Mouse (Mus musculus) WW6 (cell line): Measurements from ENCODE around the gene Smurf1.
A peak's percentile ranks its signal among the peaks of the same experiment; 100 is the strongest.

ENCODE experiments used
- DNase-seq: peaks from one replicate; pipeline ENCODE4 v3.0.0-alpha.2; 2013; ENCODE audit warnings: low read depth, low spot score

The Smurf1 gene

DNA sequence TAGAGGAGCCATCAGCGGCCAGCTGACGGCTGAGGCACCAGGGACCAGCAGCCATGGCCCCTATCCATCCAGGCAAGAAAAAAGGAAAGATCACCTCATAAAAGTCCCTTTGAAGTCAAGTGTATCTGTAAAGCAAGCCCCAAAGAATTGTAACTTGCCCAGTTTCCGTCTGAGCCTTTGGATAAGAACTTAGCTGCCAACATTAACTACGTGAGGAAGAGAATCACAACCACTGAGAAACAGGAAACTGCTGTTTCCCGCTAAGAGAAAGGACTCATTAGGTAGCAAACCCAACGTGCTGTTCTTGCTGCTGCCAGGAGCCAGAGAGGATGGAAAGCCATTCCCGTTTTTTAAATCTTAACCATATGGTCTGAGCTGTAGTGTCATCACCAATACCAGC, 94.9 kb downstream of the Smurf1 start:
- DNase-seq: no peak

DNA sequence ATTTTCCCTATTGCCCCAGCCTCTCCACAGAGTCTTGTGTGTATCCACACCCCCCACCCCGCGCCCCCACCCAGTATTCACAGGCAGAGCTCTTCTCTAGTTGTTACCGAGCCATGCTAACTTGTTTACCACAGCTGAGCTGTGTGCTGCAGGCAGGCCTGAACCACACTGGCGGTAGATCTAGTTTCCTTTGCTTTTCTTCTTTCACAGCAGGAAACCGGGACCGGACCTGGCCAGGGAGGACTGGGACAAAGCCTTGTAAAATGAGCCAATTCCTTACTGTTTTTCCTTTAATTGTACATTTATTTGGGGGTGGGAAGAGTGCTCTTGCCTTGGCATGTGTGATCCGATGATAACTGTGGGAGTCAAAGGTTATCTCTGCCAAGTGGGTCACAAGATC, 96.2 kb downstream of the Smurf1 start:
- no peak for DNase-seq

DNA sequence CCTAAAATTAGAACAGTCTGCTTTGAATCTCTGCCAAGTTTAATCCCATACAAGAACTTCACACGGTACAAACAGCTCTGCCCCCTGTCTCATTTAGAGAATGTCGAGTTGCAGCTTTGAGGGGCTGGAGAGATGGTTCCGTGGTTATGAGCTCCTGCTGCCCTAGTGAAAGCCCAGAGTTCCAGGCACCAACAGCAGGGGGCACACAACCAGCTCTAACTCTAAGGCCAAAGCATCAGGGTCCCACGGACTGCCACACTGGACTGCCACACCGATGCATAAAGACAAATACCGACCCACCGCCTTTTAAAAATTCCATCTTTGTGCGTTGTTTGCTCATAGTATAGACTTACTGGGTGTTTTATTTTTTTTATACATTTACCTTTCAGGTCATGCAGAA, 98.7 kb downstream of the Smurf1 start:
- DNase-seq: no peak

DNA sequence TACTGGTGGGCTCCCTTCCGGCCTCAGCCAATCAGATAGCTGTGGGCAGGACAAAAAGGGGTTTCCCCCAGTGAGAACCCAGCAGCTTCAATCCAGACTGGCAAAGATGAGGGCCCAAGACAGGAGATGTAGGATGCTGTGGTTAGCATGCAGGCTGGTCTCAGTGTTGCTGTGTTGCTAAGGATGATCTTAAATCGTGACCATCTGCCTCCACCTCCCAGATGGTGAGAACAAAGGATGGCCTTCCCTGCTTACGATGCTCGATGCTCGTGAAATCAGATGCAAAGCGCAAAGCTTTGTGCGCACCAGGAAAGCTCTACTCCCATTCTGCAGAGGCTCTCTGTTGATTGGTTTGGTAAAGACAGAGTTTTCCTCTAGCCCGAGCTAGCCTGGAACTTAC, 104.7 kb downstream of the Smurf1 start:
- no peak for DNase-seq

DNA sequence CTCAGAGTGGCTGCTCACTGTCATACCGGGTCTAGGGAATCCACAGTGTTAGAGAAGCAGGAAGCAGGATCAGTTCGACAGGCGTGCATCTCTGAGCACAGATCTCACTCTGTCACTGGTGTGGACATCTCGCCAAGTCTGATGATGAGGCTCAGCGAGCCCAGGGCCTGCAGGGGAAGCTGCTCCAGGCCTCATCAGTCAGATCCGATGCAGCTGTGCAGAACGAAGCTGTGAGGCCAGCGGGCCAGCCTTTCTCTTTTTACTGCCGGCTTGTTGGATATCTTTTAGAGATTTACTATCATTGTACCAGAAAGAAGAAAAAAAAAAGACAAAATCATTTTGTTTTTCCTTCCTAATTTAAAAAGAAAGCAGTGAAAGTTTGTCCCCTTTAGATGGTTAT, 106.4 kb downstream of the Smurf1 start:
- DNase-seq: no peak

DNA sequence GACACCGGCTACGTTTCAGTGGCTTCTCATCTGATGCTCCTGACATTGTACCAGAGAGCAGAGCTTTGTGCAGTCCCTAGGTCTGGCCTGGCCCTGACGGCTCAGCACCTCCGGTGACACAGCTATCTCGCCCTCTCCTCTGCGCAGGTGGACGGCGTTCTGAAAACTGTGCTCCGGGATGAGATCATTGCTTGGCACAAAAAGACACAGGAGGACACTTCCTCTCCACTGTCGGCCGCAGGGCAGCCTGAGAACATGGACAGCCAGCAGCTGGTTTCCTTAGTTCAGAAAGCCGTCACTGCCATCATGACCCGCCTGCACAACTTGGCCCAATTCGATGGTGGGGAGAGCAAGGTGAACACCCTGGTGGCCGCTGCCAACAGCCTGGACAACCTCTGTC, 107.1 kb downstream of the Smurf1 start:
- no peak for DNase-seq

DNA sequence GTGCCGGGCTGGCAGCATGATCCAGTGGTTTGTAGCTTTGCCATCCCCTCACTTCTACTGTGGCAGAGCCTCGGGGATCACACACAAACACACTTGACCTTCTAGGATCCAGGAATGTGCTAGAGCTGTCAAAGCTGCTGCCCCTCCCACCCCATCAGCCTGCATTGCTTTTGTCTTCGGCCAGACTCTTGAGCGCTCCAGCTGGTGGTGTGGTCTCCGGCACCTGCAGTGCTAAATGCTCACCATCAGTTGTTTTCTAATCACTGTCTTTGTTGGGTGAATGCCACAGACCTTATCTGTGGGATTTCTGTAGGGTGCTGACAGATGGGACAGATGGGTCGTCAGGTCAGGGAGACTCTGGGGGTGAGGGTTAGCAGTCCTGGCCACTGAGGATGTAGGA, 109.7 kb downstream of the Smurf1 start:
- no peak for DNase-seq

DNA sequence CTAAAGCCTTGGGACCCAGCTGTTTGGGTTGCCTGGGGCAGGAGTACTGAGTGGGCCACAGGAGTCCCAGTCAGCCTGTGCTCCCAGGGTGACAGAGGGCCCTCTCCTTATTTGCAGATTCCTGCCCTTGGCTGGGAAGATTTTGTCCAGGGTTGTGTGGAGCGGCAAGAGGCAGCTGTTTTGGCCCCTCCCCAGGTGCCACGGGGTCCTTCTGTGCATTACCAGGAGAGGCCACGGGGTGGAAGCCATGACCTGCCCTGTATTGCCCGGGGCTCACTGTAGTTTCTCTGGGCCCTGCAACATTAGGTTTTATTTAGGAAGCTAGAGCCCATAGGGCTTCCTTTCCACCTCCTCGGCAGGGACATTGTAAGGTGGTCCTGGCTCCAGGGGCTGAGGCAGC, 111.7 kb downstream of the Smurf1 start:
- DNase-seq: no peak

DNA sequence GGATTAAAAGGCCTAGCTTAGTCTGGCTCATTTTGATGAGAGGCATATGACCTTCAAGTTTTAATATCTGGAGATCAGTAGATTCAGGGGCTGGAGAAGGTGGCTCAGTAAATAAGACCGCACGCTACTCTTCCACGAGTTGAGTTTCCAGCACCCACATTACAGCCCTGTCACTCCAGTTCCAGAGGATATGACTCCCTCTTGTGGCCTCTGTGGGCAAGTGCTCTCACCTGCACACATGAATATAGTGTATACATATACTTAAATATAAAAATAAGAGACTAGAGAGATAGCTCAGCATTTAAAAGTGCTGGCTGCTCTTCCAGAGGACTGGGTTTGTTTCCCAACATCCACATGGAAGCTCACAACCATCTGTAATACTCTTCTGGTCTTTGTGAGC, 113.8 kb downstream of the Smurf1 start:
- no peak for DNase-seq

DNA sequence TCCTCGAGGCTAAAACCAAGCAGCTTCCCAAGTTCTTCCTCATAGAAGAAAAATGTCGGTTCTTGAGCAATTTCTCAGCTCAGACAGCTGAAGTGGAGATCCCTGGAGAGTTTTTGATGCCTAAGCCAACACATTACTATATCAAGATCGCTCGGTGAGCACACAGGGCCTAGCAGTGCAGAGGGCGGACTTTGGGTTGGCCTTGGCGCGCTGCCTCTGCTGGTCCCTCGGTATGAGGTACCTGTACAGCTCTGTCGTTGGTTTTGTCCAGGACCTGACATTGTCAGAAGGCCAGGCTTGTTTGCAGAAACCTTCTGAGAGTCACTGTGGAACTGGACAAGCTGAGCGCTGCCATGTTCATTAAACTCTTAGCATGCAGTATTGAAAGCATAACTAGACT, 115.7 kb downstream of the Smurf1 start:
- DNase-seq: no peak

DNA sequence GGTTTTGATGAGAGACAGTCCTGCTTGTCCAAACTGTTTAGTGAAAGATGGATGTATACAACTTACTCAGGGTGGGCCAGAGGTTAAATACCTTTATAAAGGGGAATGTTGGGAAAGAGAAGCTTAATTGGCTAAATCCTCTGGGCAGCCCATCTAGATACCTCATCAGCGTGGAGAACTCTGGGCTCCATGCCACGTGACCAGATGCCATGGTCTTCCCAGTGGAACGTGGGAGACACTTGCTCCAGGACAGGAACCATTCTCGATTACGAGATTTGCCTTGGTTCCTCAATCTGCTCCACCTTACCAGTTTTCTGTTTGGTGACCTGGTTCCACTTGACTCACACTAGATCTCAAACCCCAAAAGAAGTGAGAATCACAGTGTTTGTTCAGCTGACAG, 116.9 kb downstream of the Smurf1 start:
- no peak for DNase-seq

DNA sequence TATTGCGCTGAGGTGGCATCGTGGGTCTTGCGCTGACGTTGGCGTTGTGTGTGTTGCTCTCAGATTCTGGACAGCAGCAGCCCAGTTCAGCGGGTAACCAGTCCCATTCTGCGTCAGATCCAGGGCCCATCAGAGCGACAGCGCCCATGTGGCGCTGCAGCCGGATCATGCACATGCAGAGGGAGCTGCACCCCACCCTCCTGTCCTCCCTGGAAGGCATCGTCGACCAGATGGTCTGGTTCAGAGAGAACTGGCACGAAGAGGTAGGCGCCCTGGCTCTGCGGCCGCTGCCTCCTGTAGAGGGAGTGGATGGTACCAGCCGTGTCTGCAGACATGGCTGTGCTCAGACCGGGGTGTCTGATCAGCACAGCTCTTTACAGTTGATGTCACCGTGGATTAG, 120.3 kb downstream of the Smurf1 start:
- DNase-seq: no peak

DNA sequence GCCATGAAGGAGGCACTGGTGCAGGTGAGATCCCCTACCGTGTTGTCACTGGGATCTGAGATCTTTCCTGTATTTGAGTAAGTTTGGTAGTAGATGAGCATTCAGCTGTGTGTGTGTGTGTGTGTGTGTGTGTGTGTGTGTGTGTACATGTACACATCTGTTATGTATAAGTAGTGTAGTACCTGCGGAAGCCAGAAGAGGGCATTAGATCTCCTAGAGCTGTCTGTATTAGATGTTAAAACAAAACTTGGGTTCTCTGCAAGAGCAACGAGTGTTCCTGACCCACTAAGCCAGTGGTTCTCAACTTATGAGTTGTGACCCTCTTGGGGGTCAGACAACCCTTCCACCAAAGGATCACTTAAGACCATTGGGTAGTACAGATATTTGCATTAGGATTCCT, 129.5 kb downstream of the Smurf1 start:
- DNase-seq: peak; percentile 28

DNA sequence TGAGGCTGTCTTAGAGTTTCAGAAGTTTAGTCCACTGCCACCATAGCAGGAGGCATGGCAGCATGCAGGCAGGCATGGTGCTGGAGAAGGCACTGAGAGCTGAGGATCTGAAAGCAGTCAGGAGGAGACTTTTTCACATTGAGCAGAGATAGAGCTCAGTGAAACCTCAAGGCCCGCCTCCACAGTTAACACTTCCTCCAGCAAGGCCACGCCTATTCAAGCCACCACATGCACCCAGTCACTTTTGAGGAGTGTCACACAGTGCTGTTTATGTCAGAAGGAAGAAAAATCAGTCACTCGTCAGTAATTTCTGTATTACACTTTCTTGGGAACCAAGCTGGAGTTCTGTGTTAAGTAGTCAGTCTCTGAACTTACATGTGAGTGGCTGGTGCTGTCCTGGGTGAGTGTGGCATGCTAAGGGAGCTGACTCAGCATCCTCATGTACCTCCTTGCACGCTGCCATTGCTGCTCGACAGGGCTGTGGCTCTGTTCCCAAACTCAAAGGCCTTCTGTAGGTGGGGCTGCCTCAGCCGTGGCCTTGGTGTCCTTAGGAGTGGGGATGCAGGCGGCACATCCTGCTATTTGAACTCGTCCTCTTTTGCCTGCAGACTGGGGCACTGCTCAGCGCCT, 133.7 kb downstream of the Smurf1 start:
- no peak for DNase-seq

DNA sequence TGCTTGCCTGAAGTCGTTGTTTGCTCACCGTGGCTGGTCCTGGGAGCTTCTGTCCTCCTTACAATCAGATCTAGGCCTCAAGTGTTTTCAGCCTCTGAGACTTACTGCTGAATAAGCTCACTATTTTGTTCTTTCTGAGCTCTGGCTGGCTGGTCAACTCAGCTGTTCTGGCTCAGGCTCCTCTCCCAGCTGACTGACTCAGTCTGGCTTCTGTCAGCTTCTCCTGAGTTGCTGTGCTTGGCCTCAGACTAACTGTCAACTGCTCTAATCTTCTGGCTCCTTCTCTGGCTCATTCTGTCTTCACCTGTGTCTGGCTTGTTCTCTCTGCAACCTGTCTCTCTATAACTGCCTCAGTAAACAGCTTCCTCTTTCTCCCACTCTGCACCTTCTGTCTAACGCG, 136.0 kb downstream of the Smurf1 start:
- no peak for DNase-seq

DNA sequence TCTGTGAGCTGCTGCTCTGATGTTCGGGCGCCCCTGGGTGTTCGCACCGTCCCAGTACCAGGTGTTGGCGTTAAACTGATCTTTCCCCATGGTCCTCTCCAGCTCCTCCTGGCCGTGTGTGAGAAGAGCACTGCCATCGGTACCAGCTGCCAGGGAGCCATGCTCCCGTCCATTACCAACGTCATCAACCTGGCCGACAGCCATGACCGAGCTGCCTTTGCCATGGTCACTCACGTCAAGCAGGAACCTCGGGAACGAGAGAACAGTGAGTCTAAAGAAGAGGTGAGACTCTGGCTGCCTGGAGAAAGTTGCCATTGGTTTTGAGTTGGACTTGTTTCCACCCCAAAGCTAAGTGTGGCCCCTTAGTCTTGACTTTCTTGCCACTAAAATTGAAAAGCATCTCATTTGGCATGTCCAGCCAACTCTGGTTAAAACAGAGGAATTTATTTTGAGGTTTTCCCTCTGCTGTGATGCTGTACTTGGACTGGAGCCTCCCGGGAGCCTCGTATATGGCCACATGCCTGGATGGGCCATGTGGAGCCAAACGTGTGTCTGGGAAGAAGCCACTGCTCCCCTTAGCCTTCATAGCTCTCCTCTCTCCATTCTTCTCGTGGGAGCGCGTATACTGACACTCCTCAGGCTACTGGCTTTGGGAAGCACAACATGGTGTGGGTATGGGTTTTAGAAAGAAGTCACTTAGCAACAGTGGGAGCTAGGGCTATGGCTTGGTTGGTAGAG, 137.1 kb downstream of the Smurf1 start:
- DNase-seq: no peak
